Comparison of ENCODE assay signal across 12 mouse cellular contexts in genomic region chr6:67296126-67296525, GRCm38 (mm10). TPM values are rescaled to one million over a fixed set of nuclear protein-coding genes. Genes with fewer than 3 reads are reported as not detected.
A peak's percentile ranks its signal among the peaks of the same experiment; 100 is the strongest.
DNase-seq lines count a peak whose midpoint lies in the region; ATAC-seq and TF ChIP-seq lines count a peak whose summit lies in the region.
"Had no signal": no experiment of that assay in that cellular context is flagged by ENCODE, and none has a peak within 500 bp of the region (broad histone marks: within the 10 kb centered on the region; RNA-seq: fewer than 3 reads in every experiment).

No protein-coding gene starts in this region.

- no peaks in the 10 kb centered on the region; the same call in 1 of the 2 replicates for H3K36me3 ChIP-seq in kidney, embryonic 14.5 days (ENCODE audit: control insufficient read depth, insufficient read depth, low read length)
- H3K36me3 ChIP-seq in G1E (replicated peaks), result peaks cover 42% of the 10 kb centered on the region
- H3K36me3 ChIP-seq in hindbrain, embryonic 10.5 days, result peaks cover 7% of the 10 kb centered on the region

- H3K4me1 ChIP-seq in kidney, embryonic 14.5 days (ENCODE audit: control insufficient read depth, insufficient read depth, low read length), result 0 out of 2 replicates have a peak, but pooled peaks cover 9% of the 10 kb centered on the region
- 0 out of 2 replicates have a peak, but pooled peaks cover 5% of the 10 kb centered on the region for H3K4me1 ChIP-seq in G1E (ENCODE audit: insufficient read depth, low read depth, low read length)
- H3K4me1 ChIP-seq in hindbrain, embryonic 10.5 days (replicated peaks), result peaks cover 9% of the 10 kb centered on the region
- H3K4me1 ChIP-seq: forebrain, embryonic 10.5 days had no signal

- TF ChIP-seq CTCF in G1E (IDR thresholded peaks at IDR 0.05; ENCODE audit: low read depth, low read length), result no peak

- ATAC-seq in kidney, embryonic 14.5 days (ENCODE audit: low FRiP score, low TSS enrichment), result no peak
- 0 out of 2 replicates have a peak, but pooled peaks have one; percentile 48 for ATAC-seq in G1E (ENCODE audit: extremely low read depth, insufficient number of reproducible peaks, low FRiP score, poor library complexity, severe bottlenecking)
- ATAC-seq in megakaryocyte, adult 5-6 weeks (ENCODE audit: poor library complexity, severe bottlenecking), result peak; percentile 33; the same call in 1 of the 2 replicates

- DNase-seq in kidney, postnatal 36 days, result peak; percentile 16 to 51
- peak; percentile 67 for DNase-seq in CD4-positive, CD25-positive, alpha-beta regulatory T cell, adult 2 months (ENCODE audit: low read depth, low spot score)
- no peak for DNase-seq in G1E (ENCODE audit: low spot score)
- DNase-seq in yolk sac, embryonic 10.5 days (ENCODE audit: low spot score), result no peak
- DNase-seq in hindbrain, embryonic 10.5 days (ENCODE audit: low spot score), result no peak
- DNase-seq in ovary, postnatal 10 days (ENCODE audit: low spot score), result no peak
- DNase-seq: adrenal gland, adult 8-10 months; gastrocnemius, postnatal 14 days; lung, postnatal 4 days had no signal

- WGBS in kidney, embryonic 14.5 days, result 55% methylated on average over 5 of the region's 5 CpGs
- WGBS in hindbrain, embryonic 10.5 days, result 65% methylated on average over 5 of the region's 5 CpGs

- no peaks in the 10 kb centered on the region for H3K9me3 ChIP-seq in kidney, embryonic 14.5 days (ENCODE audit: control insufficient read depth, low read length)
- no peaks in the 10 kb centered on the region for H3K9me3 ChIP-seq in G1E (replicated peaks)
- H3K9me3 ChIP-seq in hindbrain, embryonic 10.5 days, result no peaks in the 10 kb centered on the region
- H3K9me3 ChIP-seq: forebrain, embryonic 10.5 days had no signal

- no peak overlapping the region for H3K9ac ChIP-seq in kidney, embryonic 14.5 days (ENCODE audit: low read depth, low read length)

- H3K27me3 ChIP-seq in kidney, embryonic 14.5 days (ENCODE audit: control insufficient read depth, insufficient read depth, low read length), result no peaks in the 10 kb centered on the region
- H3K27me3 ChIP-seq in G1E (ENCODE audit: insufficient read depth, low read length), result no peaks in the 10 kb centered on the region
- H3K27me3 ChIP-seq in hindbrain, embryonic 10.5 days (ENCODE audit: insufficient read depth, poor library complexity, severe bottlenecking), result no peaks in the 10 kb centered on the region

- no peak overlapping the region for H3K4me2 ChIP-seq in kidney, embryonic 14.5 days (replicated peaks; ENCODE audit: low read depth, low read length)

- H3K4me3 ChIP-seq in kidney, embryonic 14.5 days (ENCODE audit: low read length), result no peak overlapping the region
- H3K4me3 ChIP-seq in G1E (ENCODE audit: low read depth, low read length), result no peak overlapping the region
- no peak overlapping the region for H3K4me3 ChIP-seq in hindbrain, embryonic 10.5 days
- H3K4me3 ChIP-seq: forebrain, embryonic 10.5 days had no signal

- H3K27ac ChIP-seq in kidney, embryonic 14.5 days (ENCODE audit: low read depth, low read length), result no peak overlapping the region
- H3K27ac ChIP-seq in hindbrain, embryonic 10.5 days, result no peak overlapping the region
- H3K27ac ChIP-seq: forebrain, embryonic 10.5 days had no signal

RNA-seq across cellular contexts. Expression of gene Serbp1, which starts 58.1 kb away (rescaled TPM):
- polyA plus RNA-seq in kidney, embryonic 14.5 days (2014; fragmentation: Nextera tagmentation; extraction: Ambion mirVana), result 546 and 649 TPM in 2 replicates
- total RNA-seq in G1E (2014; fragmentation: Nextera tagmentation) (1,171 and 1,332 TPM in 2 replicates), G1E (2017) (1,188 and 1,473 TPM in 2 replicates)
- polyA plus RNA-seq in G1E (2012), result 2,449 and 2,463 TPM in 2 replicates
- total RNA-seq in megakaryocyte, adult 5-6 weeks (2015), result 412 and 434 TPM in 2 replicates
- 996 and 1,021 TPM in 2 replicates for total RNA-seq in megakaryocyte, adult 5-6 weeks (2017)
- polyA plus RNA-seq in hindbrain, embryonic 10.5 days (2016; fragmentation: Nextera tagmentation; extraction: Ambion mirVana), result 346 and 483 TPM in 2 replicates

Comparison
In these comparisons a context has a peak if more than half of its experiments do, and no peak if none do; other contexts are left out.
1. DNase-seq: peak in kidney, postnatal 36 days (2 of 2) and CD4-positive, CD25-positive, alpha-beta regulatory T cell, adult 2 months (single experiment); none in G1E (single experiment), yolk sac, embryonic 10.5 days (single experiment), hindbrain, embryonic 10.5 days (single experiment) and ovary, postnatal 10 days (single experiment).